Mouse (Mus musculus) intestine, embryonic 14.5 days (tissue): ENCODE measurements around the gene Ap5b1. TPM values are rescaled to one million over a fixed set of nuclear protein-coding genes. Genes with fewer than 3 reads are reported as not detected.

Source experiments
- ATAC-seq: fragments of 200-750 bp; cut with Nextera tagmentation; replicated peaks from 2 replicates; pipeline ENCODE4 v1.8.0; 2017; ENCODE audit warnings: low read depth, moderate number of reproducible peaks, moderate TSS enrichment, moderate library complexity; ENCODE audit not compliant: low FRiP score, low TSS enrichment
- DNase-seq: peaks from one replicate; pipeline ENCODE4 v3.0.0-alpha.2; 2018; ENCODE audit warnings: low spot score
- H3K27ac ChIP-seq: fragments of 300-500 bp; sonication (generic); 2 replicates; pipeline ENCODE4 v1.5.1; 2014; ENCODE audit warnings: low read depth, mild to moderate bottlenecking, control low read depth
- H3K27me3 ChIP-seq: fragments of 300-500 bp; sonication (generic); replicated peaks from 2 replicates; pipeline ENCODE4 v1.6.1; 2014; ENCODE audit warnings: low read length, control low read depth; ENCODE audit not compliant: control insufficient read depth, insufficient read depth
- H3K36me3 ChIP-seq: fragments of 300-500 bp; sonication (generic); 2 replicates; pipeline ENCODE4 v1.6.1; 2014; ENCODE audit warnings: low read length, control low read depth; ENCODE audit not compliant: control insufficient read depth, insufficient read depth
- H3K4me1 ChIP-seq: fragments of 300-500 bp; sonication (generic); replicated peaks from 2 replicates; pipeline ENCODE4 v1.6.1; 2014; ENCODE audit warnings: low read length, control low read depth, mixed read lengths; ENCODE audit not compliant: control insufficient read depth, insufficient read depth
- H3K4me2 ChIP-seq: fragments of 300-500 bp; sonication (generic); 2 replicates; pipeline ENCODE4 v1.6.1; 2014; ENCODE audit warnings: low read length
- H3K4me3 ChIP-seq: fragments of 300-500 bp; sonication (generic); 2 replicates; pipeline ENCODE4 v1.5.1; 2014; ENCODE audit warnings: low read depth, low read length, control low read depth, mixed read lengths
- H3K9ac ChIP-seq: fragments of 300-500 bp; sonication (generic); 2 replicates; pipeline ENCODE4 v1.6.1; 2014; ENCODE audit warnings: mild to moderate bottlenecking, low read length
- H3K9me3 ChIP-seq: fragments of 300-500 bp; sonication (generic); 2 replicates; pipeline ENCODE4 v1.6.1; 2016; ENCODE audit warnings: low read length, control low read depth; ENCODE audit not compliant: control insufficient read depth
- WGBS: fragments of 180-500 bp; shearing (Covaris S2); extraction: QIAGEN DNeasy Blood & Tissue Kit; methylation state at CpG from one replicate; pipeline ENCODE4 v1.1.7; 2014; 5-methylcytosine and 5-hydroxymethylcytosine counted together
- polyA plus RNA-seq: library from polyadenylated mRNA; unstranded; fragments of >200 nt; fragmentation: Nextera tagmentation; extraction: Ambion mirVana; gene quantifications from 2 replicates; pipeline ENCODE4 v1.2.1, GENCODE M21; 2014

The Ap5b1 gene
- 6.1 and 6.5 TPM in 2 replicates for polyA plus RNA-seq

GRCm38 (mm10) chr19:5567534-5568469, at the start of gene Ap5b1:
TSS of gene Ap5b1 (plus strand) at chr19:5568025.
- peak within 1 kb of the TSS; percentile 87 for H3K27ac ChIP-seq
- H3K4me2 ChIP-seq = peak within 1 kb of the TSS; percentile 59
- no peaks in the 10 kb centered on the region for H3K9me3 ChIP-seq
- peak; percentile 97 for DNase-seq
- peak within 1 kb of the TSS; percentile 70 for H3K4me3 ChIP-seq
- WGBS = under 1% methylated on average over 93 of the region's 102 CpGs
- H3K27me3 ChIP-seq = peaks cover 11% of the 10 kb centered on the region; the same call in 1 of the 2 replicates
- H3K9ac ChIP-seq = peak within 1 kb of the TSS; percentile 60
- H3K4me1 ChIP-seq = peaks cover 14% of the 10 kb centered on the region
- peak; percentile 83 for ATAC-seq
- 0 out of 2 replicates have a peak, but pooled peaks cover 5% of the 10 kb centered on the region for H3K36me3 ChIP-seq

GRCm38 (mm10) chr19:5518721-5519120, 49.1 kb upstream of the Ap5b1 start:
- H3K9me3 ChIP-seq = no peaks in the 10 kb centered on the region
- no peak overlapping the region for H3K27ac ChIP-seq
- WGBS = 90% methylated on average over 3 of the region's 3 CpGs
- no peaks in the 10 kb centered on the region for H3K4me1 ChIP-seq
- no peak overlapping the region for H3K4me3 ChIP-seq
- no peak overlapping the region for H3K4me2 ChIP-seq
- H3K27me3 ChIP-seq = no peaks in the 10 kb centered on the region
- no peaks in the 10 kb centered on the region for H3K36me3 ChIP-seq
- H3K9ac ChIP-seq = no peak overlapping the region
- ATAC-seq = no peak
- no peak for DNase-seq

GRCm38 (mm10) chr19:5525204-5525603, 42.6 kb upstream of the Ap5b1 start:
- no peaks in the 10 kb centered on the region for H3K27me3 ChIP-seq
- H3K4me2 ChIP-seq = no peak overlapping the region
- no peak overlapping the region for H3K27ac ChIP-seq
- DNase-seq (no peak), ATAC-seq (no peak)
- H3K9me3 ChIP-seq = no peaks in the 10 kb centered on the region
- H3K4me1 ChIP-seq = no peaks in the 10 kb centered on the region
- H3K36me3 ChIP-seq = no peaks in the 10 kb centered on the region
- H3K4me3 ChIP-seq = no peak overlapping the region
- no peak overlapping the region for H3K9ac ChIP-seq
- 78% methylated on average over 5 of the region's 5 CpGs for WGBS

GRCm38 (mm10) chr19:5529325-5530137, 38.3 kb upstream of the Ap5b1 start:
- Histone ChIP-seq H3K4me1 (no peaks in the 10 kb centered on the region), H3K9ac (peak overlapping the region; percentile 34), H3K27ac (peak overlapping the region; percentile 77), H3K9me3 (no peaks in the 10 kb centered on the region), H3K4me2 (peak overlapping the region; percentile 49), H3K27me3 (no peaks in the 10 kb centered on the region), H3K4me3 (peak overlapping the region; percentile 11), H3K36me3 (no peaks in the 10 kb centered on the region)
- DNase-seq (peak; percentile 99), ATAC-seq (peak; percentile 96)
- WGBS = 19% methylated on average over 20 of the region's 20 CpGs

GRCm38 (mm10) chr19:5530138-5530524, 37.7 kb upstream of the Ap5b1 start:
- peak overlapping the region; percentile 77 for H3K27ac ChIP-seq
- H3K4me2 ChIP-seq = peak overlapping the region; percentile 49
- H3K36me3 ChIP-seq = no peaks in the 10 kb centered on the region
- no peak overlapping the region for H3K9ac ChIP-seq
- 56% methylated on average over 7 of the region's 7 CpGs for WGBS
- no peaks in the 10 kb centered on the region for H3K27me3 ChIP-seq
- ATAC-seq = 0 out of 2 replicates have a peak, but pooled peaks have one; percentile 18
- H3K4me3 ChIP-seq = no peak overlapping the region
- DNase-seq = no peak
- H3K4me1 ChIP-seq = no peaks in the 10 kb centered on the region
- no peaks in the 10 kb centered on the region for H3K9me3 ChIP-seq

- DNase-seq (no peak), ATAC-seq (no peak)
- no peak overlapping the region for H3K4me2 ChIP-seq
- WGBS = 64% methylated on average over 8 of the region's 8 CpGs
- no peaks in the 10 kb centered on the region for H3K9me3 ChIP-seq
- no peak overlapping the region for H3K9ac ChIP-seq
- H3K4me1 ChIP-seq = no peaks in the 10 kb centered on the region
- H3K27me3 ChIP-seq = no peaks in the 10 kb centered on the region
- no peak overlapping the region for H3K27ac ChIP-seq
- H3K4me3 ChIP-seq = no peak overlapping the region
- H3K36me3 ChIP-seq = no peaks in the 10 kb centered on the region
Observed at GRCm38 (mm10) chr19:5532520-5532919, 35.3 kb upstream of the Ap5b1 start.

- DNase-seq = no peak
- 75% methylated on average over 8 of the region's 8 CpGs for WGBS
Observed at GRCm38 (mm10) chr19:5538786-5539185, 29.0 kb upstream of the Ap5b1 start.

GRCm38 (mm10) chr19:5543362-5543761, 24.5 kb upstream of the Ap5b1 start:
- no peak overlapping the region for H3K4me3 ChIP-seq
- H3K4me2 ChIP-seq = no peak overlapping the region
- H3K36me3 ChIP-seq = no peaks in the 10 kb centered on the region
- ATAC-seq (no peak), DNase-seq (no peak)
- H3K9ac ChIP-seq = no peak overlapping the region
- H3K4me1 ChIP-seq = no peaks in the 10 kb centered on the region
- no peak overlapping the region for H3K27ac ChIP-seq
- no peaks in the 10 kb centered on the region for H3K27me3 ChIP-seq
- WGBS = 83% methylated on average over 9 of the region's 9 CpGs
- no peaks in the 10 kb centered on the region for H3K9me3 ChIP-seq

More at GRCm38 (mm10) chr19:5538786-5539185, 29.0 kb upstream of the Ap5b1 start:
- Histone ChIP-seq H3K4me2 (no peak overlapping the region), H3K36me3 (no peaks in the 10 kb centered on the region), H3K9ac (no peak overlapping the region), H3K9me3 (no peaks in the 10 kb centered on the region), H3K4me3 (no peak overlapping the region), H3K27ac (no peak overlapping the region), H3K4me1 (no peaks in the 10 kb centered on the region), H3K27me3 (no peaks in the 10 kb centered on the region)
- ATAC-seq = no peak
